Mouse (Mus musculus) intestine, embryonic 15.5 days (tissue): Measurements from ENCODE around the gene Sec31a. TPM values are rescaled to one million over a fixed set of nuclear protein-coding genes. Genes with fewer than 3 reads are reported as not detected.

Experiments used
- ATAC-seq: fragments of 200-750 bp; cut with Nextera tagmentation; 2 replicates; pipeline ENCODE4 v1.8.0; 2017; ENCODE audit warnings: moderate TSS enrichment, moderate library complexity
- H3K27ac ChIP-seq: fragments of 300-500 bp; sonication (generic); 2 replicates; pipeline ENCODE4 v1.5.1; 2015; ENCODE audit warnings: mild to moderate bottlenecking, inconsistent platforms
- H3K27me3 ChIP-seq: fragments of 300-500 bp; sonication (generic); replicated peaks from 2 replicates; pipeline ENCODE4 v1.6.1; 2015; ENCODE audit warnings: inconsistent platforms
- H3K36me3 ChIP-seq: fragments of 300-500 bp; sonication (generic); 2 replicates; pipeline ENCODE4 v1.6.1; 2015; ENCODE audit warnings: inconsistent platforms
- H3K4me1 ChIP-seq: fragments of 300-500 bp; sonication (generic); replicated peaks from 2 replicates; pipeline ENCODE4 v1.6.1; 2015; ENCODE audit warnings: inconsistent platforms
- H3K4me2 ChIP-seq: fragments of 300-500 bp; sonication (generic); replicated peaks from 2 replicates; pipeline ENCODE4 v1.6.1; 2015; ENCODE audit warnings: mild to moderate bottlenecking, inconsistent platforms
- H3K4me3 ChIP-seq: fragments of 300-500 bp; sonication (generic); replicated peaks from 2 replicates; pipeline ENCODE4 v1.5.1; 2015; ENCODE audit warnings: inconsistent platforms
- H3K9ac ChIP-seq: fragments of 300-500 bp; sonication (generic); 2 replicates; pipeline ENCODE4 v1.6.1; 2015; ENCODE audit warnings: inconsistent platforms
- H3K9me3 ChIP-seq: fragments of 300-500 bp; sonication (generic); 2 replicates; pipeline ENCODE4 v1.6.1; 2016; ENCODE audit warnings: inconsistent platforms
- WGBS: fragments of 180-500 bp; shearing (Covaris S2); methylation state at CpG from one replicate; pipeline ENCODE4 v1.1.7; 2015; 5-methylcytosine and 5-hydroxymethylcytosine counted together
- polyA plus RNA-seq: library from polyadenylated mRNA; unstranded; fragments of >200 nt; fragmentation: Nextera tagmentation; extraction: Ambion mirVana; gene quantifications from 2 replicates; pipeline ENCODE4 v1.2.1, GENCODE M21; 2015

Gene Sec31a
- polyA plus RNA-seq, 1 experiment from 2014 or later = 179 TPM

DNA sequence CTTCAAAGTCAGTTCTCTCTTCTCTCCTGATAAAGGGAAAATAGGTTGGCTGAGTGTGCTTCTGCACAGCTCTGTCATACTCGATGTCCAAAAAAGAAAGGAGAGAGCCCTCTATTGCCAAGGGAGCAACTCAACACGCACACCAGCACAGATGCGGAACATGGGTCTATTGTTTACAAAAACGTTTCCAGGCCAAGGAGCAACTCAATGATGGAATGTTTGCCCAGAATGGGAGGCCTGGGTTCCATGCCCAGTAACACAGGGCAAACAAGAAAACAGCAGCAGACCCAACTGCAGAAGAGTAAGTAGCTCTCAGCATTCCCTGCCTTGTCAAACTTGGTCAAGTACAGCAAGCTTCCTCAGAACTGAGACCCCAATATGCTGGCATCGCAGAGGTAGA lies 47.5 kb downstream of the Sec31a start:
- Histone ChIP-seq H3K36me3 (peaks cover 34% of the 10 kb centered on the region), H3K27ac (no peak overlapping the region), H3K27me3 (no peaks in the 10 kb centered on the region), H3K4me1 (no peaks in the 10 kb centered on the region), H3K9ac (no peak overlapping the region), H3K9me3 (no peaks in the 10 kb centered on the region), H3K4me2 (no peak overlapping the region), H3K4me3 (no peak overlapping the region)
- WGBS = 70% methylated on average over 5 of the region's 5 CpGs
- ATAC-seq = no peak

DNA sequence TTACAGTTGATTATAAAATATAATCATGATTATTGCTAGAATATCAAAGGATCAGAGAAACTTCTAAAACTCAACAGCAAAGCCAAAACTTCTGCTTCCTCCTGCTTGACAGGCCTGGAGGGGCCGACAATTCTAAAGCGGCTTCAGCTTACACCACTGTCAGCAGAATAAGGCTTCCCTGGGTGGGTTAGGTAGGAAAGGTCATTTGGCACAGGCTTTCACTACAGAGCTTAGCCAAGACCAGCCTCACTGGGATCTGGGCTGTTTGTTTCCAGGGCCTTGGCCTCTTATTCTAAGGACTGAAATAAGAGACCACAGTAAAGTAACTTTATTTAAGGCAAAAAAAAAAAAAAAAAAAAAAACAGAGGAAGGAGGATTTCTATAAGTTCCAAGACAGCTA lies 49.0 kb downstream of the Sec31a start:
- no peak for ATAC-seq
- WGBS = 89% methylated on average over 2 of the region's 2 CpGs
- H3K9ac ChIP-seq = no peak overlapping the region
- H3K4me2 ChIP-seq = no peak overlapping the region
- no peaks in the 10 kb centered on the region for H3K27me3 ChIP-seq
- no peaks in the 10 kb centered on the region for H3K9me3 ChIP-seq
- no peaks in the 10 kb centered on the region for H3K4me1 ChIP-seq
- no peak overlapping the region for H3K27ac ChIP-seq
- H3K4me3 ChIP-seq = no peak overlapping the region
- peaks cover 45% of the 10 kb centered on the region for H3K36me3 ChIP-seq

DNA sequence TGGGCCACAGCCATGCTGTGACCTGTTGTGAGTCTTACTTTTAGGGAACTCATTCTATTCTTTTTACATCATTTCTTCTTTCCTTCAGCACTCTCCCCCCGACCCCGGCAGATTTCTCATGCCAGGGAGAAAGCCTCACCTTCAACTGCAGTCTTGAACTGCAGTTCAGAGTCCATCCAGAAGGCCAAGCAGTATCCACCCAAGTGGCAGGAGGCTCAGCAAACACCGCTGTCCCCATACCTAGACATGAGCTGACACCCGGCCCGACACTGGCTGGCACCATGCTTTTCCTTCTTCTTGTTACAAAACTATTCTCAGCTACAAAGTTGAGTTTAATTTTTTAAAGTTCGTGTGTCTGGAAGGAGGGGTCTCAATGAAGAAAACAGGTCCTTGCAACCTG lies 55.7 kb downstream of the Sec31a start:
- no peaks in the 10 kb centered on the region for H3K9me3 ChIP-seq
- WGBS = 84% methylated on average over 6 of the region's 6 CpGs
- no peak overlapping the region for H3K9ac ChIP-seq
- no peak overlapping the region for H3K27ac ChIP-seq
- H3K36me3 ChIP-seq = peaks cover 34% of the 10 kb centered on the region
- peak; percentile 74 for ATAC-seq
- H3K4me3 ChIP-seq = no peak overlapping the region
- H3K4me2 ChIP-seq = no peak overlapping the region
- H3K4me1 ChIP-seq = no peaks in the 10 kb centered on the region
- H3K27me3 ChIP-seq = no peaks in the 10 kb centered on the region

- no peak overlapping the region for H3K9ac ChIP-seq
- ATAC-seq = no peak
- no peaks in the 10 kb centered on the region for H3K9me3 ChIP-seq
- no peak overlapping the region for H3K4me3 ChIP-seq
- no peak overlapping the region for H3K4me2 ChIP-seq
- no peak overlapping the region for H3K27ac ChIP-seq
- H3K27me3 ChIP-seq = no peaks in the 10 kb centered on the region
- H3K4me1 ChIP-seq = peaks cover 2% of the 10 kb centered on the region; the same call in 1 of the 2 replicates
- H3K36me3 ChIP-seq = peaks cover 19% of the 10 kb centered on the region
- WGBS = 41% methylated on average over 8 of the region's 8 CpGs
These were observed 57.7 kb downstream of the Sec31a start for GRCm38 (mm10) chr5:100358334-100358733.

DNA sequence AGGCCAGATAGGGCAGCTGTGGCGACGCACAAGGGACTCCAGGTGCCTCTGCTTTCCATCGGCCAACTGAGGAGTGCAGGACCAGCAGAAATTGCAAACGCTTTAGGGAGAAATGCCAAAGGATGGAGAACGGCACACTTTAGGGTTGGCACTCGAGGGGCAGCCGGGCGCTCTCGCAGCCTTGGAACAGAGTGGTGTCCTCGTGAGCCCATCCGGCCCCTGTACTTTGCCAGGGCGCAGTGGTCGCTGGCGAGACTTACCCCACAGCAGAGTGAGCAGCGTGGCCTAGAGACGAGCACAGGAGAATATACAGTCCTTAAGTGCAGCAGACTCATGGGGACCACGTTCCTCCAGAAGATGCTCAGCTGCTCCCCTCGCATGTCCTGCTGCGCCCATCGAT lies 61.4 kb downstream of the Sec31a start:
- Histone ChIP-seq H3K4me1 (peaks cover 7% of the 10 kb centered on the region; the same call in 1 of the 2 replicates), H3K27ac (no peak overlapping the region), H3K4me2 (no peak overlapping the region), H3K9me3 (no peaks in the 10 kb centered on the region), H3K36me3 (no peaks in the 10 kb centered on the region), H3K27me3 (no peaks in the 10 kb centered on the region), H3K9ac (no peak overlapping the region), H3K4me3 (no peak overlapping the region)
- 92% methylated on average over 20 of the region's 20 CpGs for WGBS
- no peak for ATAC-seq

GRCm38 (mm10) chr5:100352986-100353848 lies 62.8 kb downstream of the Sec31a start:
- Histone ChIP-seq H3K4me1 (peaks cover 7% of the 10 kb centered on the region; the same call in 1 of the 2 replicates), H3K4me3 (no peak overlapping the region), H3K27me3 (no peaks in the 10 kb centered on the region), H3K27ac (no peak overlapping the region), H3K4me2 (peak overlapping the region; percentile 5; the same call in 1 of the 2 replicates), H3K9ac (no peak overlapping the region), H3K36me3 (no peaks in the 10 kb centered on the region), H3K9me3 (no peaks in the 10 kb centered on the region)
- ATAC-seq = peak; percentile 84
- WGBS = 42% methylated on average over 10 of the region's 10 CpGs

- ATAC-seq = no peak
- Histone ChIP-seq H3K4me3 (no peak overlapping the region), H3K4me2 (no peak overlapping the region), H3K36me3 (no peaks in the 10 kb centered on the region), H3K4me1 (peaks cover 7% of the 10 kb centered on the region; the same call in 1 of the 2 replicates), H3K27ac (no peak overlapping the region), H3K9me3 (no peaks in the 10 kb centered on the region), H3K9ac (no peak overlapping the region), H3K27me3 (no peaks in the 10 kb centered on the region)
- WGBS = 95% methylated on average over 8 of the region's 8 CpGs
These were observed 65.1 kb downstream of the Sec31a start for GRCm38 (mm10) chr5:100350907-100351456.

GRCm38 (mm10) chr5:100349287-100350215 lies 66.5 kb downstream of the Sec31a start:
- H3K9ac ChIP-seq = no peak overlapping the region
- no peak overlapping the region for H3K27ac ChIP-seq
- no peaks in the 10 kb centered on the region for H3K27me3 ChIP-seq
- H3K4me1 ChIP-seq = peaks cover 7% of the 10 kb centered on the region; the same call in 1 of the 2 replicates
- no peak overlapping the region for H3K4me2 ChIP-seq
- WGBS = 58% methylated on average over 10 of the region's 10 CpGs
- H3K9me3 ChIP-seq = no peaks in the 10 kb centered on the region
- no peaks in the 10 kb centered on the region for H3K36me3 ChIP-seq
- H3K4me3 ChIP-seq = no peak overlapping the region
- no peak for ATAC-seq

DNA sequence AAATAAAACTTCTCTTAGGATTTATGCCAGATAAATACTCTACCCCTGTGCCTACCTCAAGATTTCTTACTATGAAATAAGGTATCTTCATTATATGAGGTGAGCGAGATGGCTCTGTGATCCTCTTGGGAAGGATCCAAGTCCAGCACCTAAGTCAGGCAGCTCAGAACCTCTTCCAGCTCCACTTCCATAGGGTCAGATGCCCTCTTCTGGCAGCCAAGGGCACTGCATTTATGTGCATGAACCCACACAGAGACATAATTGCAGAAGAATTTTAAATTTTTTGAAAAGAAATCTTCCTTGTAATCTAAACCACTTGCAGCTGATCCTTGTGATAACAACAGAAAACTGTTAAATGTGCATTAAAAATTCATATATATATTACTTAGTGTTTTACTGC lies 70.9 kb downstream of the Sec31a start:
- Histone ChIP-seq H3K9ac (no peak overlapping the region), H3K27ac (no peak overlapping the region), H3K9me3 (no peaks in the 10 kb centered on the region), H3K4me1 (no peaks in the 10 kb centered on the region), H3K36me3 (no peaks in the 10 kb centered on the region), H3K4me3 (no peak overlapping the region), H3K27me3 (no peaks in the 10 kb centered on the region), H3K4me2 (no peak overlapping the region)
- no peak for ATAC-seq
- 98% methylated on average over 1 of the region's 1 CpGs for WGBS

DNA sequence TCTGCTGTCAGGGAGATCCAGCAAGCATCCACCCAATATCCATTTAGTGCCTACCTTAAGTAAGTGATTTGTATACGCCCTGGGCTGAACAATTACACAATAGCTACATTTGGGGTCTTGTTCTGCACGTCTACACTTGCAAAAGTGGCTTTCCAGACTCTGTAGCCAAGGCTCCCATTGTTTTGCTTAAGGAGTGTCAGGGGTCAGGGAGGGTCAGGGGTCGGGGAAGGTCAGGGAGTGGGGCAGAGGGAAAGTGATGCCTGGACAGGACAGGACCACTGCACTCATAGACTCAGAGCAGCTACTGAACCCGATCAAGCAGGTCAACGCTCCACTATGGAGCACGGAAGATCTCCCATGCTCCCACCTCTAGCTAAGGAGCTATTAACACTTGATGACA lies 72.9 kb downstream of the Sec31a start:
- Histone ChIP-seq H3K9ac (no peak overlapping the region), H3K36me3 (no peaks in the 10 kb centered on the region), H3K4me1 (no peaks in the 10 kb centered on the region), H3K9me3 (no peaks in the 10 kb centered on the region), H3K27ac (no peak overlapping the region), H3K27me3 (no peaks in the 10 kb centered on the region), H3K4me3 (no peak overlapping the region), H3K4me2 (no peak overlapping the region)
- 46% methylated on average over 6 of the region's 6 CpGs for WGBS
- ATAC-seq = no peak

GRCm38 (mm10) chr5:100342422-100342821 lies 73.6 kb downstream of the Sec31a start:
- Histone ChIP-seq H3K9me3 (no peaks in the 10 kb centered on the region), H3K36me3 (no peaks in the 10 kb centered on the region), H3K27me3 (no peaks in the 10 kb centered on the region), H3K4me1 (no peaks in the 10 kb centered on the region), H3K4me2 (no peak overlapping the region), H3K27ac (no peak overlapping the region), H3K9ac (no peak overlapping the region), H3K4me3 (no peak overlapping the region)
- WGBS = 81% methylated on average over 6 of the region's 6 CpGs
- ATAC-seq = no peak

DNA sequence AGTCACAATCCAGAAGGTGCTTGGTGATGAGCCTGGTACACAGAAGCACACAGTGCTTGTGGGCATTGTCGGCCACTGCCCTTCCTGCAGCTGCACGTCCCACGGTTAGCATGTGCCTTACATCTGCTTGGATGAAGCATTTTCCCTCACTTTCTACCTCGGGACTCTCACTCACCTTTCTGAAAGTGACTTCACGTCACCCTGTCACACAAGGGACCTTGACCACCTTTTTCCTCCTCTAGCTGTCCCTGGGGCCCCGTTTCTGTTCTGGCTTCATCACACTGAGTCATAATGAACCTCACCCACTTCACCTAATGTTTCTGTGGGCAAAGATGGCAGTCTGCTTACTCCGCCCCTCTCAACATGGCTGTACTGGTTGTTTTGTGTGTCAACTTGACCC lies 75.0 kb downstream of the Sec31a start:
- H3K27ac ChIP-seq = no peak overlapping the region
- no peaks in the 10 kb centered on the region for H3K36me3 ChIP-seq
- H3K4me2 ChIP-seq = no peak overlapping the region
- no peaks in the 10 kb centered on the region for H3K9me3 ChIP-seq
- WGBS = 86% methylated on average over 7 of the region's 7 CpGs
- no peak overlapping the region for H3K9ac ChIP-seq
- no peak for ATAC-seq
- no peaks in the 10 kb centered on the region for H3K27me3 ChIP-seq
- peaks cover 2% of the 10 kb centered on the region; the same call in 1 of the 2 replicates for H3K4me1 ChIP-seq
- H3K4me3 ChIP-seq = no peak overlapping the region
